Mouse (Mus musculus) retina, postnatal 1 day (tissue): Measurements from ENCODE around the gene Bmpr1b.
A peak's percentile ranks its signal among the peaks of the same experiment; 100 is the strongest.

ENCODE experiments used
- DNase-seq: peaks from one replicate; pipeline ENCODE4 v3.0.0-alpha.2; 2012

Bmpr1b gene

DNA sequence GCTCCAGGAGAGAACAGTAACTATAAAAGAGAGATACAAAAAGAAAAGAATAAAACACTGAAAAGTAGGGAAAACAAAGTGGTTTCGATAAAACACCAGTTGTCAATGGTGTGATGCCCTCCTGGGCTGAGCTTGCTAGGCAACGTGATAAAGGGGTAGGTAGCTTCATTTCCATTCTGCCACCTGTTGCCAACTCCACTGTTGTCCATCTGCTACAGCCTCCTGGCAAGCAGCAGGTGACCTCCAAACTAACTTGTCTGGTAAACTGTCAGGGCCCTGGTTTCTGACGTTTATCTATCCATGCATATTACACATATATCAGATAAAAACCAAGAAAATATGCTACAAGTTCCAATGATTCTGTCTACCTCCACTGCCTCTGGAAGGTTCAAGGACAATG, 359.6 kb downstream of the Bmpr1b start:
- DNase-seq: no peak

DNA sequence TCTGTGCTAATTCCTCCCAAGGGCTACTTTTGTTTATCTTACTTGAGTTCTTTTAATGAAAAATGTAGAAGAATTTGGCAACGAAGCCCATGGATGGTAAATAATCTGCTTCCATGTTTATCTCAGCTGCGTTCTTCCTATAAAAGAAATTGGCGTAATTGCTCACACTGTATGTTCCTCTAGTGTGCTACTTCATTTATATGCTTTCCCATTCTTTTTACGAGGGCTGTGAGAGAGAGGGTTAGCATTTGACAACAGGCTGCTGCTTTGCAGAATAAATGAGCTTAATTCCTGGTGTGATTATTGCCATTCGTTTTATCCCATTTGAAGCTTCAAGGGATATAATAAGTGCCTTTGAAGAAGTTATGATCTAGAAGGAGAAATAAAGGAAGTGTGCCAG, 365.1 kb downstream of the Bmpr1b start:
- no peak for DNase-seq

DNA sequence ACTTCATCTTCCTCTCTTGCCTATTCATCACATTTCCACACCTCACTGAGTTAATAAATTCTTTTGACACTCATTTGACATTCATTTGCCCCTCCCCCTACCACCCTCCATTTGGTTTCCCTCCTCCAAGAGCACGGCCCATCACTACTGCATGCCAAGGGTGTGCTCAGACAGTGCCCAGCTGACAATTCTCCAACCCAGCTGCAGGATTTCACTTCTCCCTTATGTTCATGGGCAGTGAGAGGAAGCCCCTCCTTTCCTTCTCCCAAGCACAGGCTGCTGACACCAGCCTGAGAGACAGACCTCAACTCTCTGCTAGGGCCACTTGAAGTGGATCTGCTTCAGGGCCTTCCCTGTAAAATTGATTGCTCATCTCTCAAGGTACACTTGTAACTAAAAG, 371.4 kb downstream of the Bmpr1b start:
- DNase-seq: peak; percentile 48

DNA sequence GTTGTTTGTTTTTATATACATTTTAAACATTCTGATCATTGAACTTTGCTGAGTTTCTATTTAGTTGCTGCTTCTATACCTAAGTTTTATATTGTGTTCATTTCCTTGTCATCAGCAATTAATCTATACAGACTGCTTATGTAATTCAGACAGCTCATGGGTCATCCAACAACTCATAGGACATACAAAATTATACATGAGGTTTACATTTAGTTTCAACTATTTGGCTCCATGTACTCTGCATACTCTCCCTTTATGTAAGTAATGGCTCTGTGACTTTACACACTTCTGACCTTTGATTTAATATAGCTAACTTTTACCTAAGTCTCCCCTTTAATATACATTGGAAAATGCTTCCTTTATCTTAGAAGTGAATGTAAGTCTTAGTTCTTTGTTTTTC, 371.9 kb downstream of the Bmpr1b start:
- DNase-seq: no peak

DNA sequence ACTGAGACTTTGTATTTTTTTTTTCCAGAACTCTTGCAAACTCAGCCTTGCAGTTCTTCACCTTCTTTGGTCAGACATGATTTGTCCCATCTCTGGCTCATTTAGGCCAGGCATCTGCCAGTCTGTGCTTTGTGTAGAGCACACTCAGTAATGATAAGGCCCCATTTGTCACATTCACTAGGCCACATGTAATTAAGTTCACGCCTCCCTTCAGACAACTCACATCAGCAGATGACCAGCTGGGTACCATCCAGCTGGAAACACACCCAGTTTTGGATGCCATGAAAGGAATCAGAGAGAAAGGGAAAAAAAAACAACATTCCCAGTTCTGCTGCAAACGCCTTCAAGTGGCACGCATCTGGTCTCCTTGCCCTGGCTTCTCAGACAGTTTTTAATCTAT, 374.9 kb downstream of the Bmpr1b start:
- DNase-seq: peak; percentile 49

DNA sequence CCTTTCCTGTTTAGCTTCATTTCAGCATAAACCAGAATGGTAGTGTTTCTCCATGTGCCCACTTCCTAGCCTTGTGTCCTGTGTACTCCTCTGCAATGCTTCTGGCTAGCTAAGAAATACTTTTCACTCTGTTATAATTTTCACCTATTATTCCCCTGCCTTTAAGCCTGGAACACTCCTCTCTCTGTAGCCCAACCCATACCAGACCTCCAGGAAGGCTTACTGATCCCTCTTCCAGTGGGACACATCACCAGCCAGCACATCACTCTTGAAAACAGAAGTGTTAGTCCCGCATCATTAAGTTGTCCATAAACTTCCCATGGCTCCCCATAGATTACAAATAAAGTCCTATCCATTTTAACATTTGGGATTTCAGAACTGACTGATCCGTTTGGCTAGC, 375.5 kb downstream of the Bmpr1b start:
- DNase-seq: no peak

DNA sequence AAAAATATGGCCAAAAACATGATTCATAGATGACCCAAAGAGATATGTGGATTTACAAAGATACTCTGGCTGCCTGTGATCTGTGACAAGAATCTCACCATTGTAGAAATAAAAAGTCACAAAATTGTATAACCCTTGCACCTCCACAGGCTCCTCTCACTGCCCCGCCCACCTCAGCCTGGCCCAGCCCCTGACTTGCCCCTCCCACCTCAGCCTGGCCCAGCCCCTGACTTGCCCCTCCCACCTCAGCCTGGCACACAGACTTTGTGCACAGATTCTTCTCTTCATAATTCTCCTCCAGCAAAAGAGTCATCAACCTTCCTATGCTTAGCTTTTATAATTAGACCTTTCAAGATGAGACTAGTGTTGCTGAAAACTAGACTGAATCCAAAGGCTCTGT, 377.1 kb downstream of the Bmpr1b start:
- DNase-seq: no peak

DNA sequence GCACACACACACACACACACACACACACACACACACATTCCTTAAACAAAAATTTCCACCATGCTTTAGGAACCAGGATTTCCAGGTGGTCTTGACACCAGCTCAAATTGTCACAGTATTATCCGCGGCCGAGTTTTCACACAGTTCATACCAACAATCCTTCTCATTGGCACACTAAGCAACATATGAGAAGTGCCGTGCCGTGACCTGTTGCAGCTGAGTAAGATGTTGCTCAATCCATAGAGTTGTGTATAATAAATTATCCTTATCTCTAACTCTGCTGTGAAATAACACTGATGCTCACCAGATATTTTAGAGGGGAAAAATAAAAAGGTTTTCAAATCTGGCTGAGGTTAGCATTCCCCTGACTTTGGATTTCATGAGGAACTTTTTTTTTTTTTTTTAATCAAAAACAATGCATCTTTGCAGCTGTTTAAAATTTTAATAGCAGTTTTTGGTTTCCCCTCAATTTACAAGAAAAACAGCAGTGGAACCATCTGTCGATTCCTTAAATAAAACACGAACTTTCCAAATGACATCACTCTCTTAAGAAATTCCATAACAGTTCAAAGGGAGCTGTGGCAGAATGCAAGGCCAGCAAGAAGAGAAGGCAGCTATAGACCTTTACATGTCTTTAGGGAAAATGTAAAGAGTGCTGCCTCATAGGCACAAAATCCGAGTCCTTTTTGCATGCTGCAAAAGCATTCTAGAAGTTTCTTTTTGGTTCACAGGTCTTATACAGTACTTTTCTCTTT, 378.0 kb downstream of the Bmpr1b start:
- no peak for DNase-seq
